Mouse (Mus musculus) liver, postnatal 0 days (tissue): ENCODE data around the gene Fggy.
A peak's percentile ranks its signal among the peaks of the same experiment; 100 is the strongest.

Experiments
- CTCF ChIP-seq: sonication (generic); IDR thresholded peaks from 2 replicates; pipeline ENCODE4 v1.5.1; 2016; ENCODE audit warnings: antibody characterized with exemption, low read depth
- EP300 ChIP-seq: IDR thresholded peaks from 2 replicates; pipeline ENCODE4 v1.6.1; 2016; ENCODE audit warnings: antibody characterized with exemption, low read depth, mild to moderate bottlenecking

DNA sequence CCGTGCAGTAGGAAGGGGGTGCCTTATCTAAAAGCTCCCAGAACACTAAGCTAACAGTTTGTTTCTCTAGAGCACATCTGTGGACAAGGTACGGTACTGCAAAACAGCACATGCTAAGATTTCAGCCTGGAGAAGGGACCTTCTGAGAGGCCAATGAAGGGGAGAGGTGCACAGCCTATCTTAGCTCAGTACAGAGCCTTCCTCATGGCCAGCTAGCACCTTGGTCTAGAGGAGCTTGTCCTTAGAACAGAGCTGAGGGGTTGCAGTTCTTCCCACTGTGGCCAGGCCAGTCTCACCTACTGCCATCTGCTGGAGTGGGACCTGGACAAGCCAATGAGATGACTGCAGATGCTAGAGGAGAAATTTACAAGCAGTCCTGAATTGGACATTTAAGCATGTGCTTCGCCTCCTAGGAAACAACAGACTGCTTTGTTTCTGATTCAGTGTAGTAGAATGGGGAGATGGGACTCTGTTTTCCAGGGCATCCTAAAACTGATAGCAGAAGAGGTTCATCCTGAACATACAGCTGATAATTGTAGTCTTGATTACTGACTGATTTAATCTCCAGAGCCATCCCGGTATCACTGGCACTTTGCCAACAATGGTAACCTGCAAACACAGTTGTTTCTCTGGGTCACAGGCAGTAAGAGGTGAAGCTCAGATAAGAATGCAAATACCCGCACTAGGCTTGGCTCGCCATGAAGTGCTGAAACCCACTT lies 305.6 kb downstream of the Fggy start:
- TF ChIP-seq CTCF (peak; percentile 42), EP300 (no peak)
